Mouse (Mus musculus) midbrain, embryonic 16.5 days (tissue): ENCODE results near the gene Npas2. TPM values are rescaled to one million over a fixed set of nuclear protein-coding genes. Genes with fewer than 3 reads are reported as not detected.

Experiments
- ATAC-seq: fragments of 200-750 bp; cut with Nextera tagmentation; 2 replicates; pipeline ENCODE4 v1.8.0; 2017; ENCODE audit warnings: moderate TSS enrichment
- H3K27ac ChIP-seq: fragments of 300-500 bp; sonication (generic); 2 replicates; pipeline ENCODE4 v1.5.1; 2014; ENCODE audit warnings: mild to moderate bottlenecking, low read length, mixed read lengths
- H3K27me3 ChIP-seq: fragments of 300-500 bp; sonication (generic); 2 replicates; pipeline ENCODE4 v1.6.1; 2014; ENCODE audit warnings: low read depth, low read length, mixed read lengths; ENCODE audit not compliant: control insufficient read depth, insufficient read depth
- H3K36me3 ChIP-seq: fragments of 300-500 bp; sonication (generic); 2 replicates; pipeline ENCODE4 v1.6.1; 2014; ENCODE audit warnings: mild to moderate bottlenecking, low read length, moderate library complexity, mixed read lengths; ENCODE audit not compliant: control insufficient read depth, insufficient read depth
- H3K4me1 ChIP-seq: fragments of 300-500 bp; sonication (generic); 2 replicates; pipeline ENCODE4 v1.6.1; 2014; ENCODE audit warnings: mild to moderate bottlenecking, low read length, mixed read lengths; ENCODE audit not compliant: control insufficient read depth, insufficient read depth
- H3K4me2 ChIP-seq: fragments of 300-500 bp; sonication (generic); 2 replicates; pipeline ENCODE4 v1.6.1; 2014; ENCODE audit warnings: mild to moderate bottlenecking, low read length, mixed read lengths
- H3K4me3 ChIP-seq: fragments of 300-500 bp; sonication (generic); 2 replicates; pipeline ENCODE4 v1.5.1; 2014; ENCODE audit warnings: low read depth, mild to moderate bottlenecking, low read length, moderate library complexity, mixed read lengths
- H3K9ac ChIP-seq: fragments of 300-500 bp; sonication (generic); 2 replicates; pipeline ENCODE4 v1.6.1; 2014; ENCODE audit warnings: low read depth, low read length, mixed read lengths
- H3K9me3 ChIP-seq: fragments of 300-500 bp; sonication (generic); replicated peaks from 2 replicates; pipeline ENCODE4 v1.6.1; 2014; ENCODE audit warnings: mild to moderate bottlenecking, low read length, mixed read lengths; ENCODE audit not compliant: control insufficient read depth, poor library complexity, severe bottlenecking
- WGBS: fragments of 180-500 bp; shearing (Covaris S2); extraction: QIAGEN DNeasy Blood & Tissue Kit; methylation state at CpG from one replicate; pipeline ENCODE4 v1.1.7; 2014; 5-methylcytosine and 5-hydroxymethylcytosine counted together
- polyA plus RNA-seq: library from polyadenylated mRNA; unstranded; fragments of >200 nt; fragmentation: Nextera tagmentation; extraction: Ambion mirVana; gene quantifications from 2 replicates; pipeline ENCODE4 v1.2.1, GENCODE M21; 2015

The Npas2 gene
- polyA plus RNA-seq, 1 experiment from 2014 or later, result 0.54 TPM

DNA sequence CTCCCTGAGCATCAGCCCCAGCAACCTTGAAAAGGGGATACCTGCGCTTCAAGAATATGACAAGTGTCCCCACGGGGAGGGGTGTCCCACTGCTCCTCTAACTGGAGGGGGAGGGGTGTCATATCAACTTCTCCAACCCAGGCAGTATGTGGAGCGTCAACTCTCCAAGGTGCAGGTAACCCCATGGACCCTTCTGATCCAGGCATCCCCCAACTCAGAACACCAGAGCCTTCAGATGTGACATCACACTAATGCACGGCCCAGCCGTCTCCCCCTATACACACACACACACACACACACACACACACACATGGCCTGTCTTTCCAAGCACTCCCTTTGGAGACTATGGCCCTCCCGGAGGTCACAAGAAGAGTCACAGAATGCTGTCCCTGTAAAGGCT is 198.1 kb downstream of the Npas2 start:
- Histone ChIP-seq H3K4me1 (no peaks in the 10 kb centered on the region), H3K4me3 (no peak overlapping the region), H3K4me2 (no peak overlapping the region), H3K9ac (no peak overlapping the region), H3K36me3 (peaks cover 3% of the 10 kb centered on the region; the same call in 1 of the 2 replicates), H3K27ac (no peak overlapping the region), H3K27me3 (no peaks in the 10 kb centered on the region), H3K9me3 (no peaks in the 10 kb centered on the region)
- ATAC-seq, result peak; percentile 56; the same call in 1 of the 2 replicates
- 90% methylated on average over 6 of the region's 6 CpGs for WGBS

- no peaks in the 10 kb centered on the region for H3K9me3 ChIP-seq
- peak; percentile 64 for ATAC-seq
- no peaks in the 10 kb centered on the region for H3K27me3 ChIP-seq
- no peaks in the 10 kb centered on the region for H3K4me1 ChIP-seq
- no peak overlapping the region for H3K27ac ChIP-seq
- no peak overlapping the region for H3K4me2 ChIP-seq
- WGBS, result 63% methylated on average over 3 of the region's 3 CpGs
- H3K36me3 ChIP-seq, result peaks cover 3% of the 10 kb centered on the region; the same call in 1 of the 2 replicates
- no peak overlapping the region for H3K4me3 ChIP-seq
- no peak overlapping the region for H3K9ac ChIP-seq
These were observed 198.7 kb downstream of the Npas2 start for GRCm38 (mm10) chr1:39392189-39392588.

- no peak overlapping the region for H3K9ac ChIP-seq
- H3K36me3 ChIP-seq, result peaks cover 3% of the 10 kb centered on the region; the same call in 1 of the 2 replicates
- H3K9me3 ChIP-seq, result no peaks in the 10 kb centered on the region
- no peak overlapping the region for H3K27ac ChIP-seq
- 87% methylated on average over 8 of the region's 8 CpGs for WGBS
- no peak for ATAC-seq
- no peaks in the 10 kb centered on the region for H3K4me1 ChIP-seq
- no peaks in the 10 kb centered on the region for H3K27me3 ChIP-seq
- H3K4me2 ChIP-seq, result no peak overlapping the region
- H3K4me3 ChIP-seq, result no peak overlapping the region
These were observed 199.8 kb downstream of the Npas2 start for GRCm38 (mm10) chr1:39393217-39393867.

GRCm38 (mm10) chr1:39394096-39394495 is 200.6 kb downstream of the Npas2 start:
- H3K9me3 ChIP-seq, result no peaks in the 10 kb centered on the region
- no peaks in the 10 kb centered on the region for H3K4me1 ChIP-seq
- H3K27me3 ChIP-seq, result no peaks in the 10 kb centered on the region
- no peak for ATAC-seq
- no peak overlapping the region for H3K4me2 ChIP-seq
- WGBS, result 60% methylated on average over 10 of the region's 10 CpGs
- H3K27ac ChIP-seq, result no peak overlapping the region
- no peaks in the 10 kb centered on the region; the same call in 1 of the 2 replicates for H3K36me3 ChIP-seq
- no peak overlapping the region for H3K4me3 ChIP-seq
- H3K9ac ChIP-seq, result 0 out of 2 replicates have a peak overlapping the region, but pooled peaks have one; percentile 13

DNA sequence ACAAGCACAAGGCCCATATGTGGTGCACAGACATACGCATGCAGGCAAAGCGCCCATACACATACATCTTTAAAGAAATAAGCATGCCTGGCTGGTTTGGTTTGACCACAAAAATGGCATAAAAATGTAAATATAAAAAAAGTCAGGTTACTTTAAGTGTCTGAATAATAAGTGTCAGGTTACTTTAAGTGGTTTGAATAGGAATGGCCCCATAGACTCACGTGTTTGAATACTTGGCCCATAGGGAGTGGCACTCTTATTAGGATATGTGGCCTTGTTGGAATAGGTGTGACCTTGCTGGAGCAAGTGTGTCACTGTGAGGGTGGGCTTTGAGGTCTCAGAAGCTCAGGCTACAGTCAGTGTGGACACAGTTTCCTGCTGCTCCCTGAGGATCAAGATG is 201.1 kb downstream of the Npas2 start:
- no peaks in the 10 kb centered on the region for H3K27me3 ChIP-seq
- no peak for ATAC-seq
- no peak overlapping the region for H3K4me2 ChIP-seq
- H3K9ac ChIP-seq, result no peak overlapping the region
- no peaks in the 10 kb centered on the region for H3K4me1 ChIP-seq
- H3K4me3 ChIP-seq, result no peak overlapping the region
- no peaks in the 10 kb centered on the region; the same call in 1 of the 2 replicates for H3K36me3 ChIP-seq
- H3K9me3 ChIP-seq, result no peaks in the 10 kb centered on the region
- H3K27ac ChIP-seq, result no peak overlapping the region
- 90% methylated on average over 3 of the region's 3 CpGs for WGBS

DNA sequence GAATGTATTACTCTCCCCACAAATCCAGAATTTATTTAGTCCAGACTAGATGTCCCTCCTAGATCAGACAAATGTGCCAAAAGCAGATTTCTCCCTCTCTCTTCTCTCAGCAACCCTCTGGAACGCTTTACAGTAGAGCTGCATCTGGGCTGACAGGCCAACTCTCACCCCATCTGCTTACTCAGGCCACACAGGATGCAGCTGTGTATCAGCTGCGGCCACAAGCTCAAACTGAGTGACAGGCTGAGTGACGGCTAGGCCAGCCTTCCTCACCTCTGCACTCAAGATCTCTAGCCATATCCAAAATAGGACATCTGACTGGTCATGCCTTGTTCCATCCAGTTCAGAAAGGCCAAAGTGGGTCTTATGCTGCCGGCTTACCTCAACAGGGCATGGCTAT is 202.8 kb downstream of the Npas2 start:
- H3K4me1 ChIP-seq, result no peaks in the 10 kb centered on the region
- no peak overlapping the region for H3K9ac ChIP-seq
- ATAC-seq, result no peak
- H3K9me3 ChIP-seq, result no peaks in the 10 kb centered on the region
- no peak overlapping the region for H3K4me2 ChIP-seq
- no peak overlapping the region for H3K27ac ChIP-seq
- no peaks in the 10 kb centered on the region; the same call in 1 of the 2 replicates for H3K36me3 ChIP-seq
- H3K4me3 ChIP-seq, result no peak overlapping the region
- no peaks in the 10 kb centered on the region for H3K27me3 ChIP-seq
- WGBS, result 76% methylated on average over 4 of the region's 4 CpGs

DNA sequence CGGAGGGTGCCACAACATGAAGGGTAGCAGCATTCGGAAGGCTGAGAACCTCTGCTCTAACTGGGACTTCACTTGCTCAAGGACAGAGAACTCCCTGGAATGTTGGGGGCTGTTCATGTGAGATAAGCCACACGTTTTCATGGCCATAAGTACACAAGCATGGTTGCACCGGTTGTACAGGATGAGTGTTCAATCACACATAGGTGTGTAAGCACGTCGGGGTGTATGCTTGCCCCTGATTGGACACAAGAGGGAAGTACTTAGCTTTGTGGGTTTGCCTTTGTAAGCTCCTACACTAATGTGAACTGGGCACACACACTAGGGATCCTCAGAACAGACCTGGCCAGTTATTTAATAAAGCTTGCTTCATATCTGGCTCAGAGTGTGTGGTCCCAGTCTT is 204.8 kb downstream of the Npas2 start:
- WGBS, result 94% methylated on average over 6 of the region's 6 CpGs

DNA sequence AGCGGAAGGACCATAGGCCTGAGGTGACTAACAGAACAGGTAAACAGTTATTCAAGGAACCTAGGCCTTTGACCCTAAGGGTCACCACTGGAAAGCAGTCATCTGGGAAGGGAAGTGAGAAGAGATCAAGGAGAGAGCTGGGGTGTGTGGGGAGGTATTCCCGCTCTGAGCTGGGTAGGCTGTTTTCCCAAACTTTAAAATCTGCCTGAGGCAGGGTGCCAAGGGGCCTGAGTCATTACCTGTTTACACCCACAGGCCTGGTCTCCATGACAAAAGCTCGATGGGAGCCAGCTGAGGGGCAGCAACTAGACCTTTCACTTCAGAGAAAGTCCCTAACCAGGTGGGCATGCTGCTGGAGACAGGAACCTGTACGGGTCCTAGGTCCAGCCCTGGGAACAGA is 205.7 kb downstream of the Npas2 start:
- Histone ChIP-seq H3K4me2 (no peak overlapping the region), H3K4me1 (no peaks in the 10 kb centered on the region), H3K4me3 (no peak overlapping the region), H3K27ac (no peak overlapping the region), H3K27me3 (no peaks in the 10 kb centered on the region), H3K36me3 (peaks cover 6% of the 10 kb centered on the region), H3K9me3 (no peaks in the 10 kb centered on the region), H3K9ac (no peak overlapping the region)
- no peak for ATAC-seq
- 86% methylated on average over 4 of the region's 4 CpGs for WGBS

More for the DNA sequence above, 204.8 kb downstream of the Npas2 start:
- Histone ChIP-seq H3K9me3 (no peaks in the 10 kb centered on the region), H3K27me3 (no peaks in the 10 kb centered on the region), H3K4me2 (no peak overlapping the region), H3K36me3 (peaks cover 6% of the 10 kb centered on the region), H3K4me3 (no peak overlapping the region), H3K27ac (no peak overlapping the region), H3K9ac (no peak overlapping the region), H3K4me1 (no peaks in the 10 kb centered on the region)
- no peak for ATAC-seq

DNA sequence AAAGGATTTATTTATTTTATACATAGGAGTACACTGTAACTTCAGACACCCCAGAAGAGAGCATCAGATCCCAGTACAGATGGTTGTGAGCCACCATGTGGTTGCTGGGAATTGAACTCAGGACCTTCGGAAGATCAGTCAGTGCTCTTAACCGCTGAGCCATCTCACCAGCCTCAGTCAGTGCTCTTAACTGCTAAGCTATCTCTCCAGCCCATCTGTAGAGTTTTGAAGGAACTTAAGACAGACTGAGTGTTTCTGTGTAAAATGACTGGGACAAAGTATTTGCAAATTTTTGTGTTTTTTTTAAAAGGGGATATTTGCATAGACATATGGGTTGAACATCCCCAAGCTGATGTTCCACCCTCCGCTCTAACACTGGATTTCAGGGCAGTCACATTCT is 206.6 kb downstream of the Npas2 start:
- ATAC-seq, result no peak
- Histone ChIP-seq H3K4me1 (no peaks in the 10 kb centered on the region), H3K9me3 (no peaks in the 10 kb centered on the region), H3K27ac (no peak overlapping the region), H3K4me3 (no peak overlapping the region), H3K9ac (no peak overlapping the region), H3K27me3 (no peaks in the 10 kb centered on the region), H3K36me3 (peaks cover 6% of the 10 kb centered on the region), H3K4me2 (no peak overlapping the region)
- 93% methylated on average over 3 of the region's 3 CpGs for WGBS
